Mouse (Mus musculus): ENCODE measurements around the gene Ccr6. TPM values are rescaled to one million over a fixed set of nuclear protein-coding genes. Genes with fewer than 3 reads are reported as not detected.
A peak's percentile ranks its signal among the peaks of the same experiment; 100 is the strongest.
"Not testable (repeated sequence)": the region's sequence is repeated elsewhere in the genome, so short reads cannot be mapped to it uniquely, and the experiment has no call there.

Ccr6 gene
- total RNA-seq (2015): 0.47 TPM in 1 of 2 replicates, not detected in the other
- total RNA-seq (2017): 0.12 and 0.62 TPM in 2 replicates

DNA sequence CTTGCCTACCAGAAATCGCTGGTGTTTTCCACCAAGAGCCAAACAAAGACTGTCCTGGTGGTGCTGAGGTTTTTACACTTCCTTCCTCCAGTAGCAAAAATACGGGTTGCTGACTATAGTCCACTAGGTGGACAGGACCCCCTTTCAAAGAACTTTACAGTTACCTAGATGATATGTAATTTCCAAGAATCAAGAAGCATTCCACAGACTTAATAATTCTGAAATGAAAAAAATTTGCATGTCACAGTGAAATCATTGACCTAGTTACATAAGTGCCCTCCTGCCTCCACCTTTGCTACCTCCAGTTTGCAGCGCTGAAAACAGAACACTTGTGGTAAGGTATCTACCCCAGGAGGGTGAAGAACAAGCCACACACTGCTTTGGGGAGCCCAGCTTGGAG, at the start of gene Ccr6:
Gene Ccr6, plus strand, starts transcription at position 301 of the 400 bp plus-strand sequence.
- no peak for ATAC-seq (ENCODE audit: poor library complexity, severe bottlenecking)

DNA sequence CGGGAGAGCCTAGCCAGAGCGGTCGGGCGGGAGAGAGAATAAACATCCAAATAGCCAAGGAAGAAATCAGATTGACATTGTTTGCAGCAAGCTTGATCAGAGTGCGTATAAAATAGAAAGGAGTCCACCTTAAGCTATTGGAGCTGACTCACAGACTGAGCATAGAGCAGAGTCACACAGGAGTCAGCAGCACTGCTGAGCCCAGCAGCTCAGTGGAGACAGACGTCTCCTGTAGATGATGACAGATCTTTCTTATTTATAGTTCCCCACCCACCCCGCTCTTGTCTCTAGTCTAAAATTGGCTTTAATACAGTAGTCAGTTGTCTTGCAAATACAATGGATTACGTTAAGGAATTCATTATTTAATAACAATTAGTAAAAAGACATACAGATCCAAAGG, 42.2 kb upstream of the Ccr6 start:
- ATAC-seq (ENCODE audit: poor library complexity, severe bottlenecking): no peak

DNA sequence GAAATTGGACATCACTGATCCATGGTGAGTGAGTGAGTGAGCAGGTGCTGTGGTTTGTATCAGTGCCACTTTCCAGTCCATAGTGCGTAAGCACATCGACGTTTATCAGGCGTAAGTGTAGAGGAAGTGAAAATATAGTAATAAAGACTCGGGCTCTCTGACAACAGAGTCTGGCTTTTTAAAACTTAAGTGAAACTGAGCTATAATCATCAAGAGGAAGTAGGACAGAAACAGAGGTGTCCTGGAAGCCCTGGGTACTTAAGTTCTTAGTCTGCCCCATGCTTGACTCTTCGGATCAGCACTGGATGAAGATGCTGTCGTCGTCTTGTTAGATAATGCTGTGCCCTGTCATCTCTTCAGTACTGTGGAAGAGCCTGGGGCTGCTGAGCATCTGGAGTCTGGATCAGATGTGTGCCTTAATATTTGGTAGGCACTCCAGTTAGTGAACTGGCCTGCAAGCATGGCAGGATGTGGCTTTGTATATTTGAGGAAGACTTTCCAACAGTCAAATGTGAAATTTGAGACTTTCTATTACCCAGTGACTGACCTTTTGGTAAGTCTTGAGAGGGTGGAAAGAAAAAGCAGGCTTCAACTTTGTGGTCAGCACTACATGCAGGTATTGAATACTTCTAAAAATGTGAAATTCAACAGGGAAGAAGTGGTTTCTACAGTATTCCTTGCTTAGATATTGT, 40.0 kb upstream of the Ccr6 start:
- peak; percentile 73 for ATAC-seq (ENCODE audit: poor library complexity, severe bottlenecking)

DNA sequence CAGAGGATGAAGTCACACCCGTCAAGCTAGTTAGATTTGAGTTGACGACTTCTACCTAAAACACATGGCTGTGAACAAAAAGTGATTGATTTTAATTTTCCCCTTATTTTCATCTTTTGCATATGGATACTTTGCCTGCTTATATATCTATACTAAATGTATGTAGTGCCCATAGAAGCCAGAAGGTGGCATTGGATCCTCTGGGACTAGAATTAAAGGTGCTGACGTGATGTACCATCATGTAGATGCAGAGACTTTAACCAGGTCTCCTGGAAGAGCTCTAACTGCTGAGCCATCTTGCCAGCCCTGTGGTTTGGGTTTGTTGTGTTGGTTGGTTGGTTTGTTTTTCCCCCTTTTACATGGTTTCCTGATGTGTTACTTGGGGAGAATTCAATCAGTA, 38.2 kb upstream of the Ccr6 start:
- ATAC-seq (ENCODE audit: poor library complexity, severe bottlenecking): no peak

DNA sequence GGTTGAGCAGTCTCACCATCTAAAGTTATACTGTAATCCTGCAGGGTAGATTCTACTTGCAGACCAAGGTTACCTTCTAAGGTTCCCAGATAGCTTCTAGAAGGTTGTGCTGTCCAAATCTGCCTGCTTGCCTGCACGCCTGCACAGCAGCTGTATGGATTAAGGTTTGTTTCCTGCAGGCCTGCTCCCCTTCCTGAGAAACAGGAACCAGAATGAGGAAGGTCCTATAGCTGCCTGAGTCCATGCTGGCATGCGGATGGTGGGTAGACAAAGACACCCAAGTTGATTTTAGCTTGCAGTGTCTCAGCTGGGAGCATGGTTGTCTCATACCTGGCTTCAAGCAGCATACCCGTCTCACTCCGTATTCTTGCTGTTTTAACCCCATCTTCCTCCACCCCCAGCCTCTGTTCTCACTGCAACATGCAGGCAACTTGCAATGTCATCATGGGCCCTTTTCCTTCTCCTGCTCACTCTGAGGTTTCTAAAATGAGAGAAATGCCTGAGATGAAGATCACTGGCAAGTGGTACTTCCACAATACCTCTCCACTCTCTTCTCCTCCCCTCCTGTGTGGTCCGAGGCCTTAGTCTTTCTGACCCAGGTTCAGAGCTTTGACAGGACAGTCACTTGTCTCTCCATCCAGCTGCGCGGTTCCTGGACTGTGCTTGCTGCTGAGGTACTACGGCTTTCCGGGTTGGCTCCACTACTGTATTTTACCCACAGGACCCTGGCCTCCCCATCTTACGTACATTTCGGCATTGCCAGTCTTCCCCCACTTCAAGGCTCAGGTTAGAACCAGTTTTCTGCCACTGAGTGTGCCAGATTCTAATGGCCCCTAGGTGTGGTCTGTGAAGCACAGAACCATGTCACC, 36.5 kb upstream of the Ccr6 start:
- ATAC-seq (ENCODE audit: poor library complexity, severe bottlenecking): peak; percentile 77

DNA sequence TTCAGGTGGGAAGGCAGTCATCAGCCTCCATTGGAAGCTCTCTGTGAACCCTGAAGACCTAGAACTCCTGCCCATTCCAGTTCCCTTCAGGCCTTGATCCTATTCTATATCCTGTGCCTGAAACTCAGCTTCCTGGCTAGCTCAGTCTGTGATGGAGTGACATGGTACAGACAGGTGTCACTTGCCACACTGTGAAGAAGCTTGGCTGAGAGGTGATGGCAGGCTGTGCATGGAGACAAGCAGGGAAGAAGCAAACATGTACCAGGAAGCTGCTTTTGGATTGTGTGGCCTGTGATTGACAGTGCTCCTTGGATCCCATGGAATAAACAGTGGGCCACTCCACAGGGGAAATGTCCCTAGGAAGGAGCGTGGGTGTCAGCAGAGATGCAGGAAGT, 35.9 kb upstream of the Ccr6 start:
- ATAC-seq (ENCODE audit: poor library complexity, severe bottlenecking): no peak

DNA sequence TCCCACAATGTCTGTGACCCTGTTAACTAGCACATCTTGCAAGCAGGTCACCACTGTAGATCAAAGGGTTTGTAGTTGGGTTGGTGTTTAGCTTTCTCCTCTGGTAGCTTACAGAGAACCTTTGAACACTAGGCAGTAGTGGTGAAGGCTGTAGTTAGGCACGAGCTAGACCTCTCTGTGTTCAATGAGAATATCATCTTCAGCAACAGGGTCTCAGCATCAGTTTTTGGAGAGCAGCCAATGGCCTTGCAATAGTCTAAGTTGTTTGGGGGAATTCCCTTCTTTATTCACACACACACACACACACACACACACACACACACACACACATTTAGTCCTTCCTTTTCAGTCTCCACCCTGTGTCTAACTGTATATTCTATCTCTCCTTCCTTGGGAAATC, 32.4 kb upstream of the Ccr6 start:
- ATAC-seq (ENCODE audit: poor library complexity, severe bottlenecking): no peak

DNA sequence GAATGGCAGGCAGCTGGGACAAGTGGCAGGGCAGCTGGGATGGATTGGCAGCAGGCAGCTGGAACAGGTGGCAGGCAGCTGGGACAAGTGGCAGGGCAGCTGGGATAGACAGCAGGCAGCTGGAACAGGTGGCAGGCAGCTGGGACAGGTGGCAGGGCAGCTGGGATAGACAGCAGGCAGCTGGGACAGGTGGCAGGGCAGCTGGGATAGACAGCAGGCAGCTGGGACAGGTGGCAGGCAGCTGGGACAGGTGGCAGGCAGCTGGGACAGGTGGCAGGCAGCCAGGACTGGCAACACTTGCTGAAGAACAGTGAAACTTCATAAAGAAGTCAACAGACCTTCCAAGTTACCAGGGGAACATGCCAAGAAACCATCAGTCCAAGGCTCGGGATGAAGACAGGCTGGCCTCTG, 30.6 kb upstream of the Ccr6 start:
- ATAC-seq (ENCODE audit: poor library complexity, severe bottlenecking): not testable (repeated sequence)

DNA sequence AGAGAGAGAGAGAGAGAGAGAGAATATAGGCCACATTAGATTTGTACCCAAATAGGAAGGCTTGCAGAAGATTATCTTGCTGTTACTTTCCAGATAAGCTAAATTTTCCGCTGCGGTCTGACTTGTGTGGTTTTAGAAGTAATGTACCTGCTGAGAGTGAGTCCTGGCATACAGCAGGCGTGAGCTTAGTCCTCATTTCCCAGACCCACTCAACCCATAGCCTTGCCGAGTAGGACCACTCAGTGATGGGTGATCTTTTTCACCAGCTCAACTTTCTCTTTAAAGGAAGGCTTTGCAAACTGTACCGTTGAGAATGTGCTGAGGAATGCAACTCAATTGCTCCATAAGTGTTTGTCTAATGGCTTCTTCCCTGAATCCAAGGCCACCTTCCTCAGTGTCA, 29.2 kb upstream of the Ccr6 start:
- ATAC-seq (ENCODE audit: poor library complexity, severe bottlenecking): no peak

DNA sequence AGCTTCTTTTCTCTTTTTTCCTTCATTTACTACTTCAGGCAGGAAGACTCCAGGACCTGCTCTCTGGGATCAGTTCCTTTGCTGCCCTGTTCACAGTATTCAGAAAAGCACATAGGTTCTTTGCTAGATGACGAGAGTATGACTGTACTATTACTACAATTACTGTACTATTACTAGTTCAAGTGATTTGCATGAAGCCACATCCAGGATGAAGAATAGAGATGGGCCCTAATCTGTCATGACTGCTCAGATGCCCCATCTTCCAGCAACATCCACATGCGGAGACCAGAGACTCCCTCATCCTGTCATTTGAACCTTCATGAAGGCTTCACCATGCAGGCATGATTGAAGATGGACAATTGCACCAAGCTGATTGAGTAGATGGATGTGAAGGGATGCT, 26.1 kb upstream of the Ccr6 start:
- no peak for ATAC-seq (ENCODE audit: poor library complexity, severe bottlenecking)

DNA sequence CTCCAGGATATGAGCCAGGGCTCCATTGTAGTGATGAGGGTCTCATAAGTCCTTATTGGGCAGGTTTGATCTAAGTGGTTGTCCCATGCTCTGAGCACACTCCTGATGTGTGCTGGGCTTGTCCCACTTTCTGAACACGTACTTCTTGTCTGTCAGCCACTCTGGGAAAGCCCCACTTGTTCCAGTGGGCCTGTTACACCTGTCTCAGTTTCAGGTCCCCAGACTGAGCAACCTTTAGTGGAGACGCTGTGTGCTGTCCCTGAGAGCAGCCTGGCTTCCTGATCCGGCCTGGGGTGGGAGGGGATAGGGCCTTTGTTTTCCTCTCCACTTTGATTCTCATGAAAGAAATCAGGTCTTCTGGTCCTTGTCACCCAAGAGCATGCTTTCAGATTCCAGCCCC, 25.7 kb upstream of the Ccr6 start:
- ATAC-seq (ENCODE audit: poor library complexity, severe bottlenecking): no peak

DNA sequence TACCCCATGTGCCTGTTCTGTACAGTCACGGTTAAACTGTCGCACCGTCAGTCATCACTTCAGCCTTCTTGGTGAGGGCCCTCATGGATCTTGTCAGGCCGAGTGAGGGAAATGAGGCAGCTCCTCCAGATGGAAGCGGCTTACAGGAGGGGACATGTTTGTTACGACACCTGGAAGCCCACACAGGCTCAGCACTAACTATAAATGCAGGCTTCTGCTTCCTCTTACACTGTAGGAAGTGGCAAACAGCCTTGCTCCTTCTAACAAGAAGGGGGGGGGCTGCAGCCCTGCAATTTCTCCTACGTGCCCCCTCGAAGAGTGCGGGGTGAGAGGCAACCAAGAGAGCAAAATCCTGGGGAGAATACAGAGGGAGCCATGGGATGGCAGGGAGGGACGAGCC, 25.2 kb upstream of the Ccr6 start:
- ATAC-seq (ENCODE audit: poor library complexity, severe bottlenecking): peak; percentile 51

DNA sequence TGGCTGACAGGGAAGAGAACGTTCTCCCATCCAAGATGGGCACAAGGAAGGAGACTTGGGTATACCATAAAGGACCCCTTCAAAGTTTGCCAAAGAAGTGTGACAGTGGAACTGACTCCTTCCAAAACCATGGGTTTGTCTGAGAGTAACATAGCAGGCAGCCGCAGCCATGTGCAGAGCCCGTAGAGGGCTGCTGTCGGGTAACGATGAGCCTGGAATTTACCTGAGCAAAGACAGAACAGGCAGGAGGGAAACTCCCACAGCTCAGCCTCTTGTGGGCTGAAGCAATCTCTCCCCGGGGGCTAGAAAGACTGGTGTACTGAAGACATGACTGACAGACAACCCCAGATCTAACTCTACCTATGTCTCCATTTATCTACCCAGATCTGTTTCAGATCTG, 24.4 kb upstream of the Ccr6 start:
- no peak for ATAC-seq (ENCODE audit: poor library complexity, severe bottlenecking)

DNA sequence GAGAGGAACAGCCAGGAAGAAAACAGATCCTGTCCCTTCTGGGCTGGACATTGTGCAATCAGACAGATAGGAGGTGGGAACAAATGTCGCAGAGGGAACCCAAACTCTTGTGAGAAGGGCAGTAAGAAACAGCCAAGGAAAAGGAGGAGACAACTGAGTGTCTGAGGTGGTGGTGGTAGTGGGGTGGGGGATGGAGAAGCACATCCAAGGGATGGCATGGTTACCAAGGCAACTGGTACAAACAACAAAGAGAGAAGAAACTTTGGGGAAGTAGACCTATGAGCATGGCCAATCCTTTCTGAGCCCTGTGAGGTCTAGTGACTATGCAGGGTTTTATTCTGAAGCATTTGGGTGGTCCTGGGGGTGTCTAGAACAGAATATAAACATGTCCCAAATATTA, 21.5 kb upstream of the Ccr6 start:
- peak; percentile 87 for ATAC-seq (ENCODE audit: poor library complexity, severe bottlenecking)

DNA sequence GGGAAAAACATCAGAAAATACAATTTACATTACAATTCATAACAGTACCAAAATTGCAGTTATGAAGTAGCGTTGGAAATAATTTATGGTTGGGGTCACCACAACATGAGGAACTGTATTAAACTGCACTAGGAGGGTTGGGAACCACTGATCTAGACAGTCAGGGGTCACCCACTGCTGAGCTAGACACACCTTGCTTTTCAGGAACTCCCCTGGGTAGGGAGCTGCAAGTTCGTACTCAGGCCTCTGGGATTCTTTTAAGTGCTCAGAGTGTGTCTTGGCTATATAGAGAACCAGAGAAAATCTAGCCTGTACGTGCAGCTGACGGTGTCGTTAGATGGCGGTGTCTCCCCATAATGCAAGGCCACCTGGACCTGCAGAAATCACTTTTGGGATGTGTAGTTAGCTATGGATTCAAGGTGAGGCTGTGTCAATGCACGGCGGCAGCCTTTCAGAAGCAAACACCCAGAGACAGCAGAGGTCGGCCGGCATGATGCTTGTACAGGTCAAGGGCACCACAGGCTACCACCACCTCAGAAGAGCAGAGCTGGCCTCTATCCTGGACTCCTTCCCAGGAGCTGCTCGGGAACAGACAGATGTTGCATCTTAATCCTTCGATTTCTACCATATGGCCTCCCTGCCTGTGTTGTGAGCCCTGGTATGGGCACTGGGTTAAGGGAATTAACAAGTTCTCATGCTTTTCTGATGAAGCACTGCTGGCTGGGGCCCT, 20.7 kb upstream of the Ccr6 start:
- ATAC-seq (ENCODE audit: poor library complexity, severe bottlenecking): no peak

DNA sequence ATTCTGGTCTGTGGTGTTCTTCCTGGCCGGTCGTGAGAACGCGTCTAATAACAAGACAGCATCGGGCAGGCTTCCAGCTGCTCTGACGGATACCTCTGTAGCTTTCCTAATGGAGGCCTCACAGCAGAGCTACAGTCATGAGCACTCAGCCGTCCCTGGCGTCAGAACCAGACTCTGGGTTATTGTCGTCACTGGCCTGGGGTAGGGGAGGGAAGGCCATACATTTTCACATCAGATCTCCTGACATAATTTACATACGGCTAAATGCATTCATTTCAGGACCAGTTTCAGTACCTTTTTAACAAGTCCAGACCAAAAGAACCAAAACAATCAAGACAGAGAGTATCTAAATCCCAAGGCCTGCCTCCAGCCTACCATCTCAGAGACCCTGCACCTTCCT, 12.6 kb upstream of the Ccr6 start:
- no peak for ATAC-seq (ENCODE audit: poor library complexity, severe bottlenecking)

DNA sequence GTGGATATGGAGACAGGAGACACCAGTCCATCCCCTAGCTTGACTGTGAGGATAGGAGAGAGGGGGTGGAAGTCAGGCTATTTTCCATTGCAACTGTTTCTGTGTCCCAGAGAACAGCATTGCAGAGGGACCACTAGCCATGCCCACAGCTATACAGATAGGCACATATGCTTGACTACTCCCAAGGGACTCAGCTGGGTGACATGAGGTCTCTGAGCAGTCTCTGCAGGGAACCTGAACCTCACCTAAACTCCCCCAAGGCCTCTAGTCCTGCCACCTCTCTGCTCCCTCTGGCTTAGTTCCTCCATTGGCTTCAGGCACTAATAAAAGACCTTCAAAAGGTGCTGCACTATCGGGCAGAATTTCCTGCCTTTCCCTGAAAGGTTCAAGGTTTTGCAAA, 11.8 kb upstream of the Ccr6 start:
- ATAC-seq (ENCODE audit: poor library complexity, severe bottlenecking): no peak

DNA sequence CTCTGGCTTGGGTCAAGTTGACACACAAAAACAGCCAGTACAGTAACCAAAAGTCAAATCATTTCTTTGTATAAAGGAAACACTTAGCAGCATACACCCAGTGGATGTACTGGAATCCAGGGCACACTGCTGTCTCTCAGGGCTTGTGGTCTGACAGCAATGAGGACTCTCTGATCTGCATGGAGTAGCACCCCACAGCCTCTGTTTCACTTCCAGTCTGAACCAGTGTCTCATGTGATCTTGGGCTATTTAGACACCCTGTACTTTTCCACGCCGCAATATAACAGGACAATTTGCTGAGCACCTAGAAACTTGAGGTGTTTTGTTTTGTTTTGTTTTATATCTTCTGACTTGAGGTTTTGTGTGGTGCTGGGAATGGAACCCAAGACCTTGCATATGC, 10.7 kb upstream of the Ccr6 start:
- peak; percentile 91 for ATAC-seq (ENCODE audit: poor library complexity, severe bottlenecking)

DNA sequence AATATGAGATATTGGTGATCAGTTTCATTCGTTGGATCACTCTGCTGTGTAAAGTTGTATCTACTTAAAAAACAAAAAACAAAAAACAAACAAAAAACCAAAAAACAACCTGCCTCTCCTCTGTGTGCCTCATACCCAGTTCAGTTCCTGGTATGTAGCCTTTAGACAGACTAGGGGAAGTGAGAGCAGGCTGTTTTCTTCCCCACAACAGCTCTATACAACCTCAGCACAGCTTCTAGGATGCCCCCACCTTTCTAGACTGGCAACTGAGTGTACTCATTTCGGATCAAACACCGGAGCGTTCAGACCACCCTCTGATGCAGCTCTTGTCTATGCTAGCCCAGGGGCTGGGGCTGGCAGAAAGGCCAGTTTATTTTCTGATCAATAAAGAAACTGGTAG, 10.1 kb upstream of the Ccr6 start:
- ATAC-seq (ENCODE audit: poor library complexity, severe bottlenecking): peak; percentile 86

DNA sequence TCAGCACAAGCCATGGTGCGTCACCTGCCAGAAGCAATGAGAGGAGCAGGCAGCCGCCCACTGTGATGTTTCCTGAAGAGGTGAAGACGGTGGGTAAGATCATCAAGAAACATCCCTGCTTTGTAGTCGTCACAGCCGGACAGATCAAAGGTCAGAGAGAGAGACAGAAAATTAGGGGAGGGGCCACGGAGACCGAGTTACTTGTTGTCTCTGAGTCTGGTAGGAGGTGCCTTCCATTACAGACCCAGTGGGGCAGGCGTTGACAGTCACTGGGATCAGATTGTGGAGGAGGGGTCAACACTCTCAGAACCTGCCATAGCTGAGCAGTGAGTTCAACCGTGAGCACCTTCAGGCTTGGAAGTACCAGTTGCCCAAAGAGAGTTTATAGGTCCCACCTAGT, 7.2 kb upstream of the Ccr6 start:
- no peak for ATAC-seq (ENCODE audit: poor library complexity, severe bottlenecking)

DNA sequence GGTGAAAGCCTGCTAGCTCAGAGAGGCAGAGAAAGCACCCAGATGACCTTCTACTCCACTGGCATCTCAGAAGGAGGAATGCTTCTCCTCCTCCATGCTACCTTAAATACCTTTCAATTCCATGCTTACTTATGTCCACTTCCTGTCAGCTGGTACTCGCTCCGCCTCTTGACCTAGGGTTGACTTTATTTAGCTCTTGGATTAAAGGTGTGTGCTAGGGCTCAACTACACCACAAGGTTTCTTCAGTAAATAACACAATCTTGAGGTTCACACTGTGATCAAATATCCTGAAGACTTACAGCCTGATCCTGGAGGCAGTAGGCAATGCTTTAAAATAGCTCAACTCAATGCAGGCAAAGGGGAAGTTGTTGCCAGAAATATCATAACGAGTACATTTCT, 6.2 kb upstream of the Ccr6 start:
- ATAC-seq (ENCODE audit: poor library complexity, severe bottlenecking): no peak

DNA sequence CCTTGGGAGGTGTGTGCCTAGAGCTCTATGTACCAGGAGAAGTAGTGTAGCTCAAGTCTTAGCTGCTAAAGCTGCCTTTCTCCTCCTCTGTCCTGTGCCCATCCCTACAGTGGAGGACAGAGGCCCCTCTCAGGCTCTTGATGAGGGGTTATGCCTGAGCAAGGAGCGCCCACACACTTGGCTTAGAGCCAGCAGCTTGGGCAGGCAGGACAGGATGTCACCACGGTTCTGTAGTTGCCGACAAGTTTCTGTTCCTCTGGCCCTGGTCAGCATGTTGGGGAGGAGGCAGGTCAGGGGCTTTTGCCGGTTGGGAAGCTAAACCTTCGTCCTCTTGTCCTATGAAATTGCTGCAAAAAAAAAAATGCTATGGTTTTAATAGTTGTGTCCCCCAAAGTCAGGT, 3.8 kb upstream of the Ccr6 start:
- peak; percentile 67 for ATAC-seq (ENCODE audit: poor library complexity, severe bottlenecking)
